Mouse (Mus musculus): Measurements from ENCODE around the gene Pxn.

Gene Pxn

GRCm38 (mm10) chr5:115506454-115507201 lies at the start of gene Pxn:
Pxn (plus strand) TSS chr5:115506676.
- DNase-seq (ENCODE audit: low spot score): peak; percentile 71

- no peak for DNase-seq (ENCODE audit: low spot score)
Measured at GRCm38 (mm10) chr5:115458918-115459317, 47.6 kb upstream of the Pxn start.

DNA sequence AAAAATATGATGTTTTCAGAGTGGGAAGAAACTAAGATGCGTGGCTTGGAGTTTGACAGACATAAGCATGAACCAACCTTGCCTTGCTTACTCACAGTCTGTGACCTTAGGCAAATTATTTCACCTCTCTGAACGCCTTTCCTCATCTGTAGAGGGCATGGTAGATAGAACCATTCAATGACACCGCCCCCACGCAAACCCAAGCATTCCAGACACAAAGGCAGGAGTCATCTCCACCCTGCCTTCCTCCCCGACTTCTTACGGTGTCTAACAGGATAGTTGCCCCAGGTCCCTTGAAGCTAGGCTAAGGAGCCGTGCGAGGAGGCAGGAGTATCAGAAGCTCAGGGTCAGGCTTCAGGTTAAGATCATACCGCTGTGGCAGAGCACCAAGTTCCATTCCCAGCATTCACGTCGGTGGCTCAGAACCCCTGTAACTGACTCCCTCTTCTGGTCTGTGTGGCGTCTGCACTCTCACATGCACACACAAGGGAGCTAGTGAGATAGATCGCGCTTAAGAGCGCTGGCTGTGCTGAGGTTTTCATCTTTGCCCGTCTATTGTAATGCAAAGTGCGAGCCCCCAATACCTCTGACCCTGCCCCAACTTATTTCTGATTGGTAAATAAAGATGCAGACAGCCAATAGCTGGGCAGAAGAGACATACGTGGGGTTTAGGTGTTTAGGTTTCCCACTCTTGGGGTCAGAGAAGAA lies 41.9 kb upstream of the Pxn start:
- no peak for DNase-seq (ENCODE audit: low spot score)

- no peak for DNase-seq (ENCODE audit: low spot score)
Measured at GRCm38 (mm10) chr5:115465642-115466420, 40.6 kb upstream of the Pxn start, which contains the start of gene Pla2g1b. Pla2g1b (plus strand) TSS chr5:115466262.

DNA sequence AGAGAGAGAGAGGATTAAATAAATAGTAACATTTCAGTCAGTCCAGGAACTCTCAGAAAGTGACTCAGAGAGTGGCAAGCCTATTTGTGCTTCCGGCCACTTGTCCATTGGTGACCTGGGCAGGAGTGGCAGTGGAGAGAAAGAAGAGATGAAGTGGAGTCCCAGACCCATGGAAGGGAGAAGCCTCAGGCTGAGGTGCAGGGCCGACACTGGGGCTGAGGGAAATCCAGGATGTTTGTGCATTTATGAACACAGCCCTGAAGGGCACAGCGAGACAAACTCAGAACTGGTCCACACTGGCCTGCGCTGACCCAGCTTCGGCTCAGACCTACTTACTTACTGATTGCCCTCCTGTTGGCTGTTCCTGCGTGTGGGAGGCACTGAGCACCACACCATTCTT lies 36.7 kb upstream of the Pxn start:
- DNase-seq (ENCODE audit: low spot score): no peak

- no peak for DNase-seq (ENCODE audit: low spot score)
Measured at GRCm38 (mm10) chr5:115470766-115471531, 35.5 kb upstream of the Pxn start.

DNA sequence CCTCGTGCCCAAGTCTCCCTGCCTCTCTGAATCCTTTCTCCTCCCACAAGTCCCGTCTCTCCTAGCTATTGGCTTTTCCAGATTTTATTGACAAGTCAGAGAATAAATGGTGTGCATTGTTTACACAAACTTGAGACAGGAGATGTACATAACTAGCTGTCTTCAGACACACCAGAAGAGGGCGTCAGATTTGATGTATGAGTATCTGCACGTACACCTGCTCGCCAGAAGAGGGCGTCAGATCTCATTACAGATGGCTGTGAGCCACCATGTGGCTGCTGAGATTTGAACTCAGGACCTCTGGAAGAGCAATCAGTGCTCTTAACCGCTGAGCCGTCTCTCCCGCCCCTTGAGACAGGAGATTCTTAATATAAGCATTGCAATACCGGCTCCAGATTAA lies 33.3 kb upstream of the Pxn start:
- DNase-seq (ENCODE audit: low spot score): no peak

- DNase-seq (ENCODE audit: low spot score): no peak
Measured at GRCm38 (mm10) chr5:115474174-115474828, 32.2 kb upstream of the Pxn start.

GRCm38 (mm10) chr5:115475337-115476106 lies 31.0 kb upstream of the Pxn start:
- no peak for DNase-seq (ENCODE audit: low spot score)

DNA sequence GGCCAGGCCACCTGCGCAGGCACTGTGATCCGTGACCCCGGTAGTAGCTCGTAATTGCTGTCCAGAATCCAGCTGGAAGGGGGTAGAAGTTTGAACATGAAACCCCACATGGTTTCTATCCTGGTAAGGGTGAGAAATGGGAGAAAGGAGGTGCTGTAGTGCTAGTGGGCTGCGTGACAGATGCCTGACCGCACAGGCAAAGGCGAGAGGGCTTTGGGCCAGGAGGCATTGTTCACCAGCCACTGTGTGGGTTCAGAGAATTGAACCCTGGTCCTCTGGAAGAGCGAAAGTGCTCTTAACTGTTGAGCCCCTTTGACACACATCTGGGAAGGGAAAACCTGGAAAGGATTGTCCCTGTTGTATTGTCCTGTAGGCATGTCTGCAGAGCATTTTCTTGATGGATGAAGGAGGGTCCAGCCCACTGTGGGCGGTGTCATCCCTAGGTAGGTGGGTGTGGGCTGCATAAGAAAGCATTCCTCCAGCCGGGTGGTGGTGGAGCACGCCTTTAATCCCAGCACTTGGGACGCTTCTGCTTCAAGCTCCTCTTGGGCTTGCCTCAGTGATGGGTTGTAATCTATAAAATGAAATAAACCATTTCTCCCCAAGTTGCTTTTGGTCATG lies 30.3 kb upstream of the Pxn start:
- no peak for DNase-seq (ENCODE audit: low spot score)

GRCm38 (mm10) chr5:115479561-115479960 lies 26.9 kb upstream of the Pxn start:
- DNase-seq (ENCODE audit: low spot score): no peak

DNA sequence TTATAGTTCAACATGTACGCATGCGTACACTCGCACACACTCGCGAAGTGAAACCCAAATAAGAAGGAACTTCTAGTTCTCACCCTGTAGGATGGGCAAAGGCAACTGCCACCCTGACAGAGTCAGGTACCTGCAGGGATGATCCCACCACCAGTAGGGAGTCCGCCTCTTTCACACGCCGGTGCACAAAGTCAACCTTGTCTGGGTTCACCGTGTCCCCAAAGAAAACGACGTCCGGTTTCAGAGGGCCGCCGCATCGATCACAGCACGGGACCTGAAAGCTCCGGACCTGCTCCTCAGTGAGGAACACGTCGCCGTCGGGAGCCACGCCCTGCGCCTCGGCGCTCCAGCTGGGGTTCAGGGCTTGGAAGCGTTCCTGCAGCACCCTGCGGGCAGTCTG lies 26.4 kb upstream of the Pxn start:
- DNase-seq (ENCODE audit: low spot score): no peak

GRCm38 (mm10) chr5:115482390-115483265 lies 23.8 kb upstream of the Pxn start:
- DNase-seq (ENCODE audit: low spot score): no peak

DNA sequence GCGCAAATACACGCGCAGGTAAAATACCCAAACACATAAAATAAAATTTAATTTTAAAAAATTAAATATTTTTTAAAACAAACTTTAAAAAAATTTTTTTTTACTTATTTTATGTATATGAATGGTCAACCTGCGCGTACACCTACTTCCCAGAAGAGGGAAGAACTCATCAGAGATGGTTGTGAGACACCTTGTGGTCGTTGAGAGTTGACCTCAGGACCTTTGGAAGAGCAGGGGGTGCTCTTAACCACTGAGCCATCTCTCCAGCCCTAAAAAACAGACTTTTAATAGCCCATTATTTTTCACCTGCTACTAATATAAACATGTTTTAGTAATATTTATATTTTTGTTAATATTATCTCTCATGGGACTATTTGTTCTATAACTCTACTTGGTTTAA lies 23.1 kb upstream of the Pxn start:
- DNase-seq (ENCODE audit: low spot score): no peak

DNA sequence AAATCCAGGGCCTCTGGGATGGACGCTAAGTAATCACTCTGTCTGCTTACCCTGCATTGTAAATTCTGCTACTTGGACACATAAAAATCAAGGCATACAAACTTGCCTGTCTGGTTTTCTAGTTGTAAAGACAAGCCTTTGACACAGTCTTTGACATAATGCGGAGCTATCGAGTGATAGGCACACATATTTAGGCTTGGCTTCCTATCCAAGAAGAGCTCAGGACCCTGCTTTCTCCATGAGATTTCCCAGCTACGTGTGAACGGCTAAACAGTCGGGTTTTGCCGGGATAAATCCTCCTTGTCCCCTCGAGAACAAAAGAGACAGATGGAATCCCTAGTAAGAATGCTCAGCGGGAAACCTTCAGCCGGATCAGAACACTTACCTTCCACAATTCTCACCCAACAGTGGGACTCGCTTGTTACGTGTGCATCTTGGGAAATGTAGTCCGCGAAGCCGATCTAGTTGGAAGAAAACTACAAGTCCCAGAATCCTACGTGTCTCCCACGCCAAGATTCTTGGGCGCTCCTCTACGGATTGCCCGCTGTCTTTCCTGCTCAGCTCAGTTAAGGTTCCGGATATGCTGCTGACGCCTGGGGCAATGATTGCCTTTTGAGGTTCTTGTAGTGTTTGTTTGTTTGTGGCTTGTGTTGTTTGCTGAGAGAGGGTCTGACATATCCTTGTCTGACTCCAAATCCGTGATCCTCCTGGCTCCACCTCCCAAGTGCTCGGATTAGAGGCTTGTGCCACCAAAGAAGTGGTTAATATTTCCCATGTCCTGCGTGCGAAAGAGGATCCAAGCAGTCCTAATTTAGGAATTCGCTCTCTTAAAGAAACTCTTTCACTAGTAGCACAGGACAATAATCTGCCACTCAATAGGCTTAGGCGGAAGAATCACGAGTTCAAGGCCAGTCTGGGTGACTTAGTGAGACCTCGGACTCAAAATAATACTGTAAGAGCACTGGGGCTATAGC lies 22.2 kb upstream of the Pxn start, which contains the start of gene Sirt4:
Gene Sirt4, minus strand, starts transcription at position 779 of the 974 bp plus-strand sequence.
- peak; percentile 92 for DNase-seq (ENCODE audit: low spot score)

GRCm38 (mm10) chr5:115484996-115485395 lies 21.5 kb upstream of the Pxn start:
- DNase-seq (ENCODE audit: low spot score): no peak

- DNase-seq (ENCODE audit: low spot score): no peak
Measured at GRCm38 (mm10) chr5:115485489-115486205, 20.8 kb upstream of the Pxn start.

Measured in layer of hippocampus, adult 9-10 months (tissue).